Mouse (Mus musculus) left cerebral cortex, postnatal 10 days (tissue): ENCODE data around the gene Gm10230. TPM values are rescaled to one million over a fixed set of nuclear protein-coding genes. Genes with fewer than 3 reads are reported as not detected.
"Not testable (repeated sequence)": the region's sequence is repeated elsewhere in the genome, so short reads cannot be mapped to it uniquely, and the experiment has no call there.

ENCODE experiments used
- DNase-seq, 2 experiments: peaks; one replicate each; pipeline ENCODE4 v3.0.0; 2021 to 2022; ENCODE audit warnings: low spot score in 2 of 2, mixed read lengths in 1 of 2; ENCODE audit errors: extremely low spot score in 1 of 2
- intact Hi-C: fragments of 180-260 bp; cut with DNase I; formaldehyde crosslinking; loops from one replicate; pipeline ENCODE4 v1.15.1; 2025
- microRNA-seq: library from miRNA; unstranded; fragments of <30 nt; microRNA quantifications from one replicate; pipeline ENCODE4 v1.2.0, GENCODE M21; 2022
- total RNA-seq, 2 experiments: library from RNA; stranded (reverse); gene quantifications; 2 replicates each; pipeline ENCODE4 v1.2.3; 2021

Gm10230 gene
- not detected for total RNA-seq

DNA sequence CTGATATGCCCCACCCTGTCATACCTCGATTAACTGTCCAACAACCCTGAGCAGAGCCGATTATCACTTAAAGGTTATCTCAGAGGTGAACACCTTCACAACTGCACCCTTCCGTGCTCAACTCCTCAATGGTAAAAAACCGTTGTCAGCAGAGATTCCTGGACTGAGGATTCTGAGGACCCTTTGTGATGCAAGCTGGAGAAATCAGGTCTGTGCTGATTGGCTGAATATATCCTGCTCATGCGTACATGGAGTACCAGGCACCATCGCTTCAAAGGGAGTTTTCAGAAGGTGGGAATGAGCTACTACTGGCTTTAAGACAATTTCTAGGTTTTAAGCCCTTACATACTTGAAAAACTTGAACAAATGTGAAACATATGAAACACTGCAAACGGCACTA lies at the start of gene Gm10230:
Gene Gm10230, minus strand, starts transcription at position 101 of the 400 bp plus-strand sequence.
- intact Hi-C loops, DNase-seq: not testable (repeated sequence)

Small RNA genes within 50 kb of the gene (microRNA-seq; reads per million reads assigned to microRNA genes)
- gene Gm44452 = not detected
